Mouse (Mus musculus) neural tube, embryonic 12.5 days (tissue): ENCODE data around the gene Rsu1. TPM values are rescaled to one million over a fixed set of nuclear protein-coding genes. Genes with fewer than 3 reads are reported as not detected.

Experiments used
- ATAC-seq: fragments of 200-750 bp; cut with Nextera tagmentation; 2 replicates; pipeline ENCODE4 v1.8.0; 2017; ENCODE audit warnings: low read depth, mild to moderate bottlenecking, moderate TSS enrichment, moderate library complexity; ENCODE audit not compliant: low FRiP score
- H3K27ac ChIP-seq: fragments of 300-500 bp; sonication (generic); 2 replicates; pipeline ENCODE4 v1.5.1; 2016
- H3K27me3 ChIP-seq: fragments of 300-500 bp; sonication (generic); replicated peaks from 2 replicates; pipeline ENCODE4 v1.6.1; 2016; ENCODE audit warnings: mild to moderate bottlenecking
- H3K36me3 ChIP-seq: fragments of 300-500 bp; sonication (generic); 2 replicates; pipeline ENCODE4 v1.6.1; 2016; ENCODE audit warnings: mild to moderate bottlenecking
- H3K4me1 ChIP-seq: fragments of 300-500 bp; sonication (generic); 2 replicates; pipeline ENCODE4 v1.6.1; 2016
- H3K4me2 ChIP-seq: fragments of 300-500 bp; sonication (generic); replicated peaks from 2 replicates; pipeline ENCODE4 v1.6.1; 2016; ENCODE audit warnings: mild to moderate bottlenecking
- H3K4me3 ChIP-seq: fragments of 300-500 bp; sonication (generic); 2 replicates; pipeline ENCODE4 v1.5.1; 2016
- H3K9ac ChIP-seq: fragments of 300-500 bp; sonication (generic); 2 replicates; pipeline ENCODE4 v1.6.1; 2016; ENCODE audit warnings: mild to moderate bottlenecking
- H3K9me3 ChIP-seq: fragments of 300-500 bp; sonication (generic); 2 replicates; pipeline ENCODE4 v1.6.1; 2016; ENCODE audit warnings: mild to moderate bottlenecking
- WGBS: fragments of 180-500 bp; shearing (Covaris S2); methylation state at CpG from one replicate; pipeline ENCODE4 v1.1.7; 2016; 5-methylcytosine and 5-hydroxymethylcytosine counted together
- polyA plus RNA-seq: library from polyadenylated mRNA; unstranded; fragments of >200 nt; fragmentation: Nextera tagmentation; extraction: Ambion mirVana; gene quantifications from 2 replicates; pipeline ENCODE4 v1.2.1, GENCODE M21; 2016

The Rsu1 gene
- polyA plus RNA-seq, 1 experiment from 2014 or later = 73.4 TPM

- Histone ChIP-seq H3K36me3 (no peaks in the 10 kb centered on the region), H3K4me1 (peaks cover 16% of the 10 kb centered on the region), H3K27me3 (no peaks in the 10 kb centered on the region), H3K4me3 (no peak overlapping the region), H3K27ac (no peak overlapping the region), H3K4me2 (no peak overlapping the region), H3K9ac (no peak overlapping the region), H3K9me3 (no peaks in the 10 kb centered on the region)
- no peak for ATAC-seq
- 85% methylated on average over 8 of the region's 8 CpGs for WGBS
Measured at GRCm38 (mm10) chr2:13132406-13132805, 138.8 kb downstream of the Rsu1 start.

GRCm38 (mm10) chr2:13129859-13130258 is 141.4 kb downstream of the Rsu1 start:
- H3K27ac ChIP-seq = no peak overlapping the region
- peaks cover 16% of the 10 kb centered on the region for H3K4me1 ChIP-seq
- H3K4me2 ChIP-seq = peak overlapping the region; percentile 49
- WGBS = 27% methylated on average over 10 of the region's 10 CpGs
- no peaks in the 10 kb centered on the region for H3K9me3 ChIP-seq
- no peaks in the 10 kb centered on the region for H3K36me3 ChIP-seq
- no peak overlapping the region for H3K9ac ChIP-seq
- ATAC-seq = peak; percentile 84
- H3K4me3 ChIP-seq = no peak overlapping the region
- H3K27me3 ChIP-seq = no peaks in the 10 kb centered on the region

GRCm38 (mm10) chr2:13129337-13129736 is 141.9 kb downstream of the Rsu1 start:
- peaks cover 16% of the 10 kb centered on the region for H3K4me1 ChIP-seq

GRCm38 (mm10) chr2:13120461-13120860 is 150.8 kb downstream of the Rsu1 start:
- no peak for ATAC-seq
- H3K4me2 ChIP-seq = no peak overlapping the region
- H3K27ac ChIP-seq = no peak overlapping the region
- H3K9me3 ChIP-seq = no peaks in the 10 kb centered on the region
- no peak overlapping the region for H3K4me3 ChIP-seq
- H3K4me1 ChIP-seq = no peaks in the 10 kb centered on the region
- H3K27me3 ChIP-seq = no peaks in the 10 kb centered on the region
- H3K36me3 ChIP-seq = no peaks in the 10 kb centered on the region
- no peak overlapping the region for H3K9ac ChIP-seq
- WGBS = 94% methylated on average over 5 of the region's 5 CpGs

More at GRCm38 (mm10) chr2:13129337-13129736, 141.9 kb downstream of the Rsu1 start:
- Histone ChIP-seq H3K36me3 (no peaks in the 10 kb centered on the region), H3K9me3 (no peaks in the 10 kb centered on the region), H3K27me3 (no peaks in the 10 kb centered on the region), H3K4me2 (peak overlapping the region; percentile 49), H3K27ac (no peak overlapping the region), H3K9ac (no peak overlapping the region), H3K4me3 (no peak overlapping the region)
- WGBS = 19% methylated on average over 10 of the region's 10 CpGs
- peak; percentile 83 for ATAC-seq

- H3K4me2 ChIP-seq = no peak overlapping the region
- ATAC-seq = no peak
- H3K27ac ChIP-seq = no peak overlapping the region
- no peaks in the 10 kb centered on the region for H3K4me1 ChIP-seq
- 76% methylated on average over 4 of the region's 4 CpGs for WGBS
- no peak overlapping the region for H3K4me3 ChIP-seq
- H3K9me3 ChIP-seq = no peaks in the 10 kb centered on the region
- no peaks in the 10 kb centered on the region for H3K27me3 ChIP-seq
- no peak overlapping the region for H3K9ac ChIP-seq
- no peaks in the 10 kb centered on the region for H3K36me3 ChIP-seq
Measured at GRCm38 (mm10) chr2:13117896-13118295, 153.3 kb downstream of the Rsu1 start.

GRCm38 (mm10) chr2:13106531-13106930 is 164.7 kb downstream of the Rsu1 start:
- H3K4me2 ChIP-seq = no peak overlapping the region
- 28% methylated on average over 4 of the region's 4 CpGs for WGBS
- no peak overlapping the region for H3K9ac ChIP-seq
- H3K27me3 ChIP-seq = no peaks in the 10 kb centered on the region
- peaks cover 4% of the 10 kb centered on the region; the same call in 1 of the 2 replicates for H3K4me1 ChIP-seq
- H3K36me3 ChIP-seq = no peaks in the 10 kb centered on the region
- H3K27ac ChIP-seq = no peak overlapping the region
- H3K4me3 ChIP-seq = no peak overlapping the region
- no peak for ATAC-seq
- H3K9me3 ChIP-seq = no peaks in the 10 kb centered on the region

GRCm38 (mm10) chr2:13104388-13104787 is 166.8 kb downstream of the Rsu1 start:
- Histone ChIP-seq H3K4me2 (no peak overlapping the region), H3K9ac (no peak overlapping the region), H3K27ac (no peak overlapping the region), H3K4me3 (no peak overlapping the region), H3K4me1 (peaks cover 4% of the 10 kb centered on the region; the same call in 1 of the 2 replicates), H3K27me3 (no peaks in the 10 kb centered on the region), H3K36me3 (no peaks in the 10 kb centered on the region), H3K9me3 (no peaks in the 10 kb centered on the region)
- 57% methylated on average over 2 of the region's 2 CpGs for WGBS
- no peak for ATAC-seq

- WGBS = 77% methylated on average over 7 of the region's 7 CpGs
Measured at GRCm38 (mm10) chr2:13103797-13104200, 167.4 kb downstream of the Rsu1 start.

GRCm38 (mm10) chr2:13094045-13094444 is 177.2 kb downstream of the Rsu1 start:
- no peak for ATAC-seq
- H3K4me3 ChIP-seq = no peak overlapping the region
- WGBS = 95% methylated on average over 5 of the region's 5 CpGs
- H3K4me1 ChIP-seq = no peaks in the 10 kb centered on the region
- no peaks in the 10 kb centered on the region for H3K9me3 ChIP-seq
- H3K4me2 ChIP-seq = no peak overlapping the region
- no peaks in the 10 kb centered on the region for H3K36me3 ChIP-seq
- no peak overlapping the region for H3K27ac ChIP-seq
- no peaks in the 10 kb centered on the region for H3K27me3 ChIP-seq
- no peak overlapping the region for H3K9ac ChIP-seq

More at GRCm38 (mm10) chr2:13103797-13104200, 167.4 kb downstream of the Rsu1 start:
- Histone ChIP-seq H3K9ac (no peak overlapping the region), H3K27ac (no peak overlapping the region), H3K4me3 (no peak overlapping the region), H3K27me3 (no peaks in the 10 kb centered on the region), H3K9me3 (no peaks in the 10 kb centered on the region), H3K4me2 (no peak overlapping the region), H3K36me3 (no peaks in the 10 kb centered on the region), H3K4me1 (peaks cover 4% of the 10 kb centered on the region; the same call in 1 of the 2 replicates)
- no peak for ATAC-seq

DNA sequence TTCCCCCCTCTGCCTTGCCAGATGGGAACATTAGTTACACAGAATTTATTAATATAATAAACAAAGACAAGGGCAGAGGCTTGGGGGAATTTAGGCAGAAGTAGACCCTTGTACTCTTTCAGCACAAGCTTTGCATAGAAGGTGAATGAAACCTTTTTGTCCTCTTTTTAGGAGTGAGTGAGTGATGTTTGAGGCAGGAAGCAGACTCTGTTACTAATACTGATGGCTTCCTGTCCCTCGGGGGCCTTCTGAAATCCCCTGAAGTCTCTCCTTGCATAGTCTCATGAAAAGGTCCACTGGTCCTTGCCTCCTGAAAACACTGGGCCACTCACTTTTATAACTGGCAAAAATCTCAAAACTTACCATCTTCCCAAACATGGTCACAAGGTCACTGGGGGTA is 177.6 kb downstream of the Rsu1 start:
- no peaks in the 10 kb centered on the region for H3K4me1 ChIP-seq
- no peak overlapping the region for H3K4me2 ChIP-seq
- H3K9ac ChIP-seq = no peak overlapping the region
- H3K27ac ChIP-seq = no peak overlapping the region
- WGBS = 96% methylated on average over 1 of the region's 1 CpGs
- H3K27me3 ChIP-seq = no peaks in the 10 kb centered on the region
- H3K36me3 ChIP-seq = no peaks in the 10 kb centered on the region
- no peak for ATAC-seq
- H3K9me3 ChIP-seq = no peaks in the 10 kb centered on the region
- no peak overlapping the region for H3K4me3 ChIP-seq

DNA sequence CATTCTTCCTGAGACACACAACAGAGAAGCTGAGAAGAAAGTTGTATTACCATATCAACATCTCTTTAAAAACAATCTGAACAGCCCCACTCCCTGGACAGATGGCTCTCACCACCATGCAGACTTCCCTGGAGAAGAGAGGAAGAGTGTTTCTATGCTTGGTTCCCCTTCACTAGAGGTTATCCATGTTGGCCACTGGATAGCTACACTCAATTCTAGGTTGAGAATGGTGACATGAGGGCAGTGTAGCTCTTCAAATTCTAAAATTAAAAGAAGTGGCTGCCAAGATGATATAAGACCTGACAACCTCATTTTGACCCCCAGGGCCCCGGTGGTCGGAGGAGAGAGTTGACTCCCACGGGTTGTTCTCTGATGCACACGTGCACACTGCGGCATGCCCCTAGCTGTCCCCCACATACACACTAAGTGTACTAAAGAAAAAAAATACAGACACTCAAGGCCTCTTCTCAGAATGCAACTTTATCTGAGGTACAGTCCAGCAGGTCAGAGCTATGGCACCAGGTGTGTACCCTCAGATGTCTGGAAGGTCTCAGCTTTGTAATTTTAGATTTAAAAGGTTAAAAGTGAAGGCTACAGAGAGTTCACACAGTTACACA is 179.7 kb downstream of the Rsu1 start:
- no peaks in the 10 kb centered on the region for H3K9me3 ChIP-seq
- no peaks in the 10 kb centered on the region for H3K36me3 ChIP-seq
- no peaks in the 10 kb centered on the region for H3K27me3 ChIP-seq
- H3K27ac ChIP-seq = no peak overlapping the region
- no peak overlapping the region for H3K4me3 ChIP-seq
- no peak for ATAC-seq
- no peak overlapping the region for H3K9ac ChIP-seq
- 76% methylated on average over 5 of the region's 5 CpGs for WGBS
- no peak overlapping the region for H3K4me2 ChIP-seq
- H3K4me1 ChIP-seq = no peaks in the 10 kb centered on the region

GRCm38 (mm10) chr2:13090841-13091240 is 180.4 kb downstream of the Rsu1 start:
- Histone ChIP-seq H3K9ac (no peak overlapping the region), H3K4me3 (no peak overlapping the region), H3K4me2 (no peak overlapping the region), H3K27me3 (no peaks in the 10 kb centered on the region), H3K27ac (no peak overlapping the region), H3K9me3 (no peaks in the 10 kb centered on the region), H3K4me1 (no peaks in the 10 kb centered on the region), H3K36me3 (no peaks in the 10 kb centered on the region)
- ATAC-seq = no peak
- 95% methylated on average over 1 of the region's 1 CpGs for WGBS

GRCm38 (mm10) chr2:13089861-13090260 is 181.4 kb downstream of the Rsu1 start:
- Histone ChIP-seq H3K4me1 (no peaks in the 10 kb centered on the region), H3K4me3 (no peak overlapping the region), H3K27me3 (no peaks in the 10 kb centered on the region), H3K36me3 (no peaks in the 10 kb centered on the region), H3K9ac (no peak overlapping the region), H3K27ac (no peak overlapping the region), H3K4me2 (no peak overlapping the region), H3K9me3 (no peaks in the 10 kb centered on the region)
- ATAC-seq = no peak
- WGBS = 84% methylated on average over 4 of the region's 4 CpGs
